21 mouse cellular contexts compared by ENCODE assay signal in the genomic region with DNA sequence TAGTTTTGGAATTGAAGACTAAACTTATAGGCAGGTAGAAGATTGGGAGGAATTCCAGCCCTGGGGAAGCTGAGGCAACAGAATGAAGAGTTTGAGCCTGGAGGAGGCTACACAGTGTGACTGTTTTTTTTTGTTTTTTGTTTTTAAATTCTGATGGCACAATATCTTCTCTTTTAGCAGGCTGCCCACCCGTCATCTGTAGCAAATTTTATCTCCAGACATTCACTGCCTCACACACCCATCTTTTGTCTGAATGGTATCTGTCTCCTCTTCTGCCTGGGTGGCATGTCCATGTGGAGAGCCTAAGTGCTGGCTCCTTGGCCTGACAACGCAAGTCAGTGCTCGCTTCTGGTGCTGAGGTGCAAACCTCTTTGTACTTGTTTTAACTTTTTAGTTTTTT.
DNase-seq lines count a peak whose midpoint lies in the region; TF ChIP-seq lines count a peak whose summit lies in the region.
"Had no signal": no experiment of that assay in that cellular context is flagged by ENCODE, and none has a peak within 500 bp of the region (broad histone marks: within the 10 kb centered on the region; RNA-seq: fewer than 3 reads in every experiment).

No protein-coding gene starts in this region.

- H3K27ac ChIP-seq in layer of hippocampus, adult 2 months = peak overlapping the region; percentile 71
- H3K27ac ChIP-seq: forebrain, embryonic 10.5 days; forebrain, embryonic 13.5 days; heart, embryonic 15.5 days; hindbrain, embryonic 10.5 days; hindbrain, embryonic 13.5 days had no signal

- H3K4me3 ChIP-seq in layer of hippocampus, adult 2 months = no peak overlapping the region
- H3K4me3 ChIP-seq: forebrain, embryonic 10.5 days; forebrain, embryonic 13.5 days; heart, embryonic 12.5 days; heart, embryonic 15.5 days; hindbrain, embryonic 10.5 days; hindbrain, embryonic 13.5 days had no signal

- TF ChIP-seq CTCF in layer of hippocampus, adult 2 months (conservative IDR thresholded peaks at IDR 0.05) = no peak

- DNase-seq in layer of hippocampus, adult 18-20 months (ENCODE audit: low spot score in 2 of 2) = peak; percentile 34 to 67
- no peak for DNase-seq in layer of hippocampus, postnatal 10 days (ENCODE audit: low spot score in 2 of 2)
- peak; percentile 23 to 39 for DNase-seq in layer of hippocampus, adult 2 months (ENCODE audit: low spot score in 2 of 2)
- DNase-seq in layer of hippocampus, adult 9-11 months = peak; percentile 52
- DNase-seq in kidney, postnatal 36 days = no peak
- no peak for DNase-seq in kidney, adult 9 months
- DNase-seq: adrenal gland, adult 8-10 months; adrenal gland, postnatal 25 days; cerebellum, adult 18-20 months; cerebellum, adult 9-10 months; cerebellum, postnatal 14 days; gastrocnemius, postnatal 10 days; gastrocnemius, postnatal 36 days; heart, postnatal 10 days; heart, postnatal 36 days had no signal

Comparison
In these comparisons a context has a peak if more than half of its experiments do, and no peak if none do; other contexts are left out.
1. DNase-seq: peak in layer of hippocampus, adult 18-20 months (2 of 2), layer of hippocampus, adult 2 months (2 of 2) and layer of hippocampus, adult 9-11 months (single experiment); none in layer of hippocampus, postnatal 10 days (0 of 2), kidney, postnatal 36 days (0 of 2) and kidney, adult 9 months (single experiment).